Mouse (Mus musculus) midbrain, embryonic 14.5 days (tissue): ENCODE data around the gene Zfp735. TPM values are rescaled to one million over a fixed set of nuclear protein-coding genes. Genes with fewer than 3 reads are reported as not detected.

Experiments
- ATAC-seq: fragments of 200-750 bp; cut with Nextera tagmentation; 2 replicates; pipeline ENCODE4 v1.8.0; 2017; ENCODE audit warnings: moderate number of reproducible peaks, moderate library complexity; ENCODE audit not compliant: low FRiP score, low TSS enrichment
- DNase-seq: peaks from one replicate; pipeline ENCODE4 v3.0.0-alpha.2; 2015
- H3K27ac ChIP-seq: fragments of 300-500 bp; sonication (generic); replicated peaks from 2 replicates; pipeline ENCODE4 v1.5.1; 2014; ENCODE audit warnings: mild to moderate bottlenecking, low read depth, low read length, moderate library complexity
- H3K27me3 ChIP-seq: fragments of 300-500 bp; sonication (generic); 2 replicates; pipeline ENCODE4 v1.6.1; 2014; ENCODE audit warnings: low read length, control low read depth, mixed read lengths; ENCODE audit not compliant: control insufficient read depth, insufficient read depth
- H3K36me3 ChIP-seq: fragments of 300-500 bp; sonication (generic); 2 replicates; pipeline ENCODE4 v1.6.1; 2014; ENCODE audit warnings: low read length, control low read depth; ENCODE audit not compliant: control insufficient read depth, insufficient read depth
- H3K4me1 ChIP-seq: fragments of 300-500 bp; sonication (generic); 2 replicates; pipeline ENCODE4 v1.6.1; 2014; ENCODE audit warnings: mild to moderate bottlenecking, antibody characterized with exemption, low read length, control low read depth; ENCODE audit not compliant: control insufficient read depth, insufficient read depth
- H3K4me2 ChIP-seq: fragments of 300-500 bp; sonication (generic); 2 replicates; pipeline ENCODE4 v1.6.1; 2014; ENCODE audit warnings: mild to moderate bottlenecking, low read length, moderate library complexity
- H3K4me3 ChIP-seq: fragments of 300-500 bp; sonication (generic); replicated peaks from 2 replicates; pipeline ENCODE4 v1.5.1; 2014; ENCODE audit warnings: low read depth, low read length
- H3K9ac ChIP-seq: fragments of 300-500 bp; sonication (generic); replicated peaks from 2 replicates; pipeline ENCODE4 v1.6.1; 2014; ENCODE audit warnings: mild to moderate bottlenecking, low read length, moderate library complexity
- H3K9me3 ChIP-seq: fragments of 300-500 bp; sonication (generic); 2 replicates; pipeline ENCODE4 v1.6.1; 2016; ENCODE audit warnings: low read length, control low read depth, mixed read lengths; ENCODE audit not compliant: control insufficient read depth
- WGBS: fragments of 180-500 bp; shearing (Covaris S2); extraction: QIAGEN DNeasy Blood & Tissue Kit; methylation state at CpG from one replicate; pipeline ENCODE4 v1.1.7; 2014; 5-methylcytosine and 5-hydroxymethylcytosine counted together
- polyA plus RNA-seq: library from polyadenylated mRNA; unstranded; fragments of >200 nt; fragmentation: Nextera tagmentation; extraction: Ambion mirVana; gene quantifications from 2 replicates; pipeline ENCODE4 v1.2.1, GENCODE M21; 2014

The Zfp735 gene
- not detected in 2 replicates for polyA plus RNA-seq

DNA sequence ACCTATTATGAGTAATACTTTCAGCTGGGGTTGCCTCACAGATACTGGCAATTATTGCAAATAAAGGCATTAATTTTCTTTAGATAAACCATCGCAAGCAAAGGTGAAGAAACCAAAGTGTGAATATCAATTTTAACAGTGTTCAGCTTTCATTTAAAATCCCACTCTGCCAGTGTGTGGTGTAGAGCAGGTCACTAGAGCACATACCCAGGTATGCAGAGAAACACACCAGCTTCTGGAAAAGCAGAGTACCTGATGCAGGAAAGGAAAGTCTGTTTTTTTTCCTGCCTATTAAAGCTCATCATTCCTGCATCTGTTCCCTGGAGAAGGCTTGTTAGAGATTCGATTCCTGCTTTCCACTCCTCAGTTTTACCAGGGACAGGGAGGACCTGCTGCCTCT lies at the start of gene Zfp735:
TSS of gene Zfp735 (plus strand) at position 301 of the 400 bp plus-strand sequence.
- no peak for ATAC-seq
- no peaks in the 10 kb centered on the region for H3K36me3 ChIP-seq
- 77% methylated on average over 2 of the region's 2 CpGs for WGBS
- H3K4me3 ChIP-seq = no peak within 1 kb of the TSS
- no peak within 1 kb of the TSS for H3K9ac ChIP-seq
- H3K4me1 ChIP-seq = no peaks in the 10 kb centered on the region
- no peaks in the 10 kb centered on the region for H3K27me3 ChIP-seq
- H3K4me2 ChIP-seq = no peak within 1 kb of the TSS
- H3K9me3 ChIP-seq = peaks cover 11% of the 10 kb centered on the region; the same call in 1 of the 2 replicates
- no peak for DNase-seq
- H3K27ac ChIP-seq = no peak within 1 kb of the TSS

- ATAC-seq (no peak), DNase-seq (no peak)
- no peaks in the 10 kb centered on the region for H3K36me3 ChIP-seq
- peaks cover 10% of the 10 kb centered on the region for H3K9me3 ChIP-seq
- H3K9ac ChIP-seq = no peak overlapping the region
- no peaks in the 10 kb centered on the region for H3K27me3 ChIP-seq
- H3K4me2 ChIP-seq = no peak overlapping the region
- no peaks in the 10 kb centered on the region for H3K4me1 ChIP-seq
- H3K27ac ChIP-seq = no peak overlapping the region
- no peak overlapping the region for H3K4me3 ChIP-seq
Observed at GRCm38 (mm10) chr11:73759115-73759514, 70.5 kb downstream of the Zfp735 start.

Other genes with a start within 250 kb of the Zfp735 start
- gene Olfr380, start 231.3 kb upstream of the Zfp735 start, polyA plus RNA-seq = not detected in 2 replicates
- not detected in 2 replicates for gene Olfr381, start 197.2 kb upstream of the Zfp735 start, polyA plus RNA-seq
- not detected in 2 replicates for gene Olfr382, start 171.6 kb upstream of the Zfp735 start, polyA plus RNA-seq
- not detected in 2 replicates for gene Olfr385, start 95.8 kb upstream of the Zfp735 start, polyA plus RNA-seq
- not detected in 2 replicates for gene Olfr384, start 90.2 kb upstream of the Zfp735 start, polyA plus RNA-seq
- not detected in 2 replicates for gene Olfr389, start 91.9 kb downstream of the Zfp735 start, polyA plus RNA-seq
- not detected in 2 replicates for gene Olfr390, start 94.2 kb downstream of the Zfp735 start, polyA plus RNA-seq
- gene Olfr391-ps, start 114.3 kb downstream of the Zfp735 start, polyA plus RNA-seq = not detected in 2 replicates
- gene Olfr392, start 128.3 kb downstream of the Zfp735 start, polyA plus RNA-seq = not detected in 2 replicates
- not detected in 2 replicates for gene Olfr393, start 162.7 kb downstream of the Zfp735 start, polyA plus RNA-seq
- not detected in 2 replicates for gene Olfr394, start 202.0 kb downstream of the Zfp735 start, polyA plus RNA-seq
- gene Olfr395, start 220.5 kb downstream of the Zfp735 start, polyA plus RNA-seq = not detected in 2 replicates
- not detected in 2 replicates for gene Olfr23, start 247.9 kb downstream of the Zfp735 start, polyA plus RNA-seq